Mouse (Mus musculus) midbrain, embryonic 11.5 days (tissue): ENCODE data around the gene Smdt1. TPM values are rescaled to one million over a fixed set of nuclear protein-coding genes. Genes with fewer than 3 reads are reported as not detected.

Experiments
- ATAC-seq: fragments of 200-750 bp; cut with Nextera tagmentation; 2 replicates; pipeline ENCODE4 v1.8.0; 2017; ENCODE audit warnings: moderate TSS enrichment, moderate library complexity; ENCODE audit not compliant: low FRiP score
- DNase-seq: peaks from one replicate; pipeline ENCODE4 v3.0.0; 2015; ENCODE audit warnings: low spot score; ENCODE audit errors: missing footprints
- H3K27ac ChIP-seq: fragments of 300-500 bp; sonication (generic); 2 replicates; pipeline ENCODE4 v1.5.1; 2014; ENCODE audit warnings: low read depth, low read length
- H3K27me3 ChIP-seq: fragments of 300-500 bp; sonication (generic); 2 replicates; pipeline ENCODE4 v1.6.1; 2014; ENCODE audit warnings: mild to moderate bottlenecking, low read length, moderate library complexity, mixed read lengths; ENCODE audit not compliant: control insufficient read depth, insufficient read depth
- H3K36me3 ChIP-seq: fragments of 300-500 bp; sonication (generic); 2 replicates; pipeline ENCODE4 v1.6.1; 2014; ENCODE audit warnings: mild to moderate bottlenecking, low read length, moderate library complexity, mixed read lengths; ENCODE audit not compliant: control insufficient read depth, insufficient read depth
- H3K4me1 ChIP-seq: fragments of 300-500 bp; sonication (generic); 2 replicates; pipeline ENCODE4 v1.6.1; 2014; ENCODE audit warnings: low read length; ENCODE audit not compliant: control insufficient read depth, insufficient read depth
- H3K4me2 ChIP-seq: fragments of 300-500 bp; sonication (generic); 2 replicates; pipeline ENCODE4 v1.6.1; 2014; ENCODE audit warnings: mild to moderate bottlenecking, moderate library complexity
- H3K4me3 ChIP-seq: fragments of 300-500 bp; sonication (generic); 2 replicates; pipeline ENCODE4 v1.5.1; 2014; ENCODE audit warnings: low read depth, low read length
- H3K9ac ChIP-seq: fragments of 300-500 bp; sonication (generic); 2 replicates; pipeline ENCODE4 v1.6.1; 2014; ENCODE audit warnings: low read length
- H3K9me3 ChIP-seq: fragments of 300-500 bp; sonication (generic); 2 replicates; pipeline ENCODE4 v1.6.1; 2016; ENCODE audit warnings: low read length; ENCODE audit not compliant: control insufficient read depth
- WGBS: fragments of 180-500 bp; shearing (Covaris S2); extraction: QIAGEN DNeasy Blood & Tissue Kit; methylation state at CpG from one replicate; pipeline ENCODE4 v1.1.7; 2014; 5-methylcytosine and 5-hydroxymethylcytosine counted together
- polyA plus RNA-seq: library from polyadenylated mRNA; unstranded; fragments of >200 nt; fragmentation: Nextera tagmentation; extraction: Ambion mirVana; gene quantifications from 2 replicates; pipeline ENCODE4 v1.2.1, GENCODE M21; 2014

Smdt1 gene
- polyA plus RNA-seq, 1 experiment from 2014 or later: 268 TPM

DNA sequence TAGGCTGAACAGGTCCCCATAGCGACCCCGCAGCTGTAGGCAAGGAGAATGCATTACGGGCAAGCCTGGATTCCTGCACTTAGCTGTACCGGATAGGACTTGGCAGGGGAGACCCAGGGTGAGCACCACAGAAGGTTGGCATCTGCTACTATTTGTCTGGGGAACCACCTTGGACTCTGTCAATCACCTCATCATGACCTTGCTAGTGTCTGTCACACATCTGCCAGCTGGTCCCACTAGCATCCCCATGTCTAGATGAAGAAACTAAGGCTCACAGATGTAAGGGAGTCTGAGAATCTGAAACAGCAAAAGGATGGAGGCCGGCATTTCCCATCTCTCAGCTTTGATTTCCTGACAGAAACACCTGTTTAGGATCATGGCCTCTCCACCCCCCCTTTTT, 35.7 kb downstream of the Smdt1 start:
- Histone ChIP-seq H3K9me3 (no peaks in the 10 kb centered on the region), H3K27me3 (no peaks in the 10 kb centered on the region), H3K9ac (no peak overlapping the region), H3K36me3 (no peaks in the 10 kb centered on the region), H3K4me1 (peaks cover under 1% of the 10 kb centered on the region; the same call in 1 of the 2 replicates), H3K4me2 (no peak overlapping the region), H3K4me3 (no peak overlapping the region), H3K27ac (no peak overlapping the region)
- peak; percentile 67 for DNase-seq
- ATAC-seq: no peak
- 76% methylated on average over 5 of the region's 5 CpGs for WGBS

DNA sequence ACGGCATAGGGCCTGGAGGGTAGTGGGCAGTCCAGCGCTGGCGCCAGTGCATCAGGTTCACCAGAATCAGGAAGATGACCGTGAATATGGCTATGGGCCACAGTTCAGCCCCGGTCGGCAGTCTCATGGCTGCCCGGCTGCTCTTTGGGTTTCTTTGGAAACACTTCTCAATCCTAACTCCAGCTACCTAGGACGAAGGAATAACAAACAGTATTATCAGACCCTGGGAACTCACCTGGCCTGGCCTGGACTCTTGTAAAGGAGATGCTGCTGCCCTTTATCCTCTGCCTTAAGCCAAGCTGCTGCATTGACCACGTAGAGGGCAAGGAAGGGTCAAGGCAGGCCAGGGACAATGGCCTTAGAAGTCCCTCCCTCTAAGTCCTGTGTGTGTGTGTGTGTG, 37.1 kb downstream of the Smdt1 start:
- 87% methylated on average over 9 of the region's 9 CpGs for WGBS

DNA sequence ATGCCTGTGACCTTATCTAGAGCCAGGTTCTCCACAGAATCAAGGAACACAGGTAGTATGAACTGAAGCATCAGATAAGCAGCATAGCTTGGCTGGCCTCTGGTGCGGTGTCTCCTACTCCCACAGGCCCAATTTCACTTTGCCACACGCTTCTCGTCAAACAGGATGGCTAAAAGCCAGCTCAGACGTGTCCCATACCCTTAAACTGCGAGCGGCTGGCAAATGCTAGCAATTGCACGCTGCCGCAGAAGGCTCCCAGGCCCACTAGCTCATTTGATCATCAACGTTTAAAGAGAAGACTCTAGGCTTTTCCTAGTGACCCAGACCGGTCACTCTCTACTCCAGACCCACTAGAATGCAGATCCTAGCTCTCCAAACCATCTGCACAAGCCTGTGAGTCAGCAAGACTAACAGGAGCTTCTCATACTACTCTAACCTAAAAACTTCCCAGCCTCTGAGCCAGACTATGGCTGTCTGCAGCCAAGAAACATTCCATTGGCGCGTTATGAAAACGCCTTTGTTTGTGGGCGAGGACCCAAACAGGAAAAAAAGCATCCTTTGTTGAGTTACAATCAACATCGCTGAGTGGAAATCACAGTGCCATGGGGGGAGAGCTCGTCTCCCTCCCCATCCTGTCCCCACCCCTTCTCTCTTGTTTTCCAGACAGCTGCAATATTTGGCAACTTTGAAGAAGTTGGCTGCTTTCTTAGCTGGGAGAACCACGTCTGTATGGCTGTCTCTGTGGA, 37.8 kb downstream of the Smdt1 start:
- DNase-seq (no peak), ATAC-seq (no peak)
- H3K4me3 ChIP-seq: no peak overlapping the region
- H3K4me1 ChIP-seq: peaks cover 12% of the 10 kb centered on the region
- H3K27me3 ChIP-seq: no peaks in the 10 kb centered on the region
- WGBS: 75% methylated on average over 17 of the region's 17 CpGs
- no peaks in the 10 kb centered on the region for H3K9me3 ChIP-seq
- no peaks in the 10 kb centered on the region for H3K36me3 ChIP-seq
- no peak overlapping the region for H3K4me2 ChIP-seq
- H3K9ac ChIP-seq: no peak overlapping the region
- H3K27ac ChIP-seq: no peak overlapping the region

More for the DNA sequence above, 37.1 kb downstream of the Smdt1 start:
- Histone ChIP-seq H3K27ac (no peak overlapping the region), H3K9me3 (no peaks in the 10 kb centered on the region), H3K4me2 (no peak overlapping the region), H3K4me1 (peaks cover 10% of the 10 kb centered on the region), H3K9ac (no peak overlapping the region), H3K27me3 (no peaks in the 10 kb centered on the region), H3K4me3 (no peak overlapping the region), H3K36me3 (no peaks in the 10 kb centered on the region)
- ATAC-seq (no peak), DNase-seq (peak; percentile 61)

DNA sequence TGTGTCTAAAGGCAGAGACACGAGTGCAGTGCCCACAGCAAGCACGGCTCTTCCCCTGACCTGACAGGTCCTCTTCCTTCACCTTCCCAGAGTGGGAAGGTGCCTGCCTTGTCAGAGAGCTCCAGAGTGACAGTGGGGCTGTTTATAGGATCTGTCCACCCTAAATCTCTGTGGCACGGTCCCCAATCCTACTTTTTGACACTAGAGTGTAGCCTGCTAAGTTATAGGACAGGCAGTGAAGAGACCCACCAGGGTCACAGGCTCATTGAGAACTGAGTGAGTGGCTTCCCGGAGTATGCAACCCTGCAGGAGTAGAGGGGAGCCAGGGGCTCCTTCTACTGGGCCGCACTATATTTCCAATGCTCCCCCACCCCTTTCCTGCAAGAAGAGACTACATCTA, 38.9 kb downstream of the Smdt1 start:
- Histone ChIP-seq H3K9me3 (no peaks in the 10 kb centered on the region), H3K4me1 (peaks cover 12% of the 10 kb centered on the region), H3K9ac (no peak overlapping the region), H3K27me3 (no peaks in the 10 kb centered on the region), H3K4me3 (no peak overlapping the region), H3K36me3 (no peaks in the 10 kb centered on the region), H3K4me2 (no peak overlapping the region), H3K27ac (no peak overlapping the region)
- 83% methylated on average over 5 of the region's 5 CpGs for WGBS
- ATAC-seq (no peak), DNase-seq (no peak)

DNA sequence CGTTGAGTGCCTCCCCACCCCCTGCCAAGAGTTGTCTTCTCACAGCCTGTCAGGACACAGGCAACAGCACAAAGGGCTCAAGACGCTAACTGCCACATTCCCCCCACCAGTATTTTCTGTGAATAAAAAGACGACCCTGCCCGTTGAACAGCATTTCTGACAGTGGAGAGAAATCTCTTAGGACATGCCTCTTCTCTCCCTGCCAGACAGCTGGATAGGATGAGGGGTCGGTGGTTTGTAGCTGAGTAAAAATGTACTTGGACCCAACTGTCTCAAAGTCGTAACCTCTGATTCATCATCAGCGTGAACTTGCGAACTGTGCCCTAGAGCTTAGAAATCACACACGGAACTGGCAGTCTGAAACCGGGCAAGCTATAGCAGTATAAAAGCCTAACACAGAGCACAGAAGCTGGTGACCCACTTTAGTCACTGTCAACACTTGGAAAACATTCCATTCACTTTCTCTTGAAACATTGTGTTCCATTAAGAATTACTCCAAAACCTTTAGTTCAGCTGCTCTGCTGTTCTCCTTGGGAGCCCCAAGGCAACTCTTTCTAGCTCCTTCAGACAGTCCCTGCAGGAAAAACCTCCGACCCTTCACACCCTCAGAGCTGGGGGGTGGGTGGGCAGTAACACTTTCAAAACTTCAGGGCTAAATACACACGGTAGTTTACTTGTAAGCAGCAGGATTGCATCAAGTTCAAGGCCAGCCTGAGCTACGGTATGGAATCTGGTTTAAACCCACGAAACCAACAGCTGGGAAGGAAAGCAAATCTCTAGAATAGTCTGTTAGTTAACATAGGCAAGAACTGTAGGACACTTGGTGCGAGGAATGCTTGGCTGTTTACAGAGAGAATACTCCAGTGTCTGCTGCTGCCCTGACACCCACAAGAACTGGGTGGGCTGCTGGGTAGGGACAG, 39.8 kb downstream of the Smdt1 start:
- H3K36me3 ChIP-seq: no peaks in the 10 kb centered on the region
- 64% methylated on average over 15 of the region's 15 CpGs for WGBS
- H3K9me3 ChIP-seq: no peaks in the 10 kb centered on the region
- H3K27me3 ChIP-seq: no peaks in the 10 kb centered on the region
- no peak for ATAC-seq
- peaks cover 12% of the 10 kb centered on the region for H3K4me1 ChIP-seq
- H3K4me2 ChIP-seq: no peak overlapping the region
- DNase-seq: no peak
- no peak overlapping the region for H3K9ac ChIP-seq
- H3K27ac ChIP-seq: no peak overlapping the region
- no peak overlapping the region for H3K4me3 ChIP-seq

- H3K4me1 ChIP-seq: peaks cover 12% of the 10 kb centered on the region
- H3K27me3 ChIP-seq: no peaks in the 10 kb centered on the region
- H3K9ac ChIP-seq: peak overlapping the region; percentile 45; the same call in 1 of the 2 replicates
- H3K4me2 ChIP-seq: peak overlapping the region; percentile 51
- peak overlapping the region; percentile 27; the same call in 1 of the 2 replicates for H3K4me3 ChIP-seq
- DNase-seq (no peak), ATAC-seq (peak; percentile 50)
- H3K36me3 ChIP-seq: no peaks in the 10 kb centered on the region
- H3K27ac ChIP-seq: peak overlapping the region; percentile 8; the same call in 1 of the 2 replicates
- no peaks in the 10 kb centered on the region for H3K9me3 ChIP-seq
- 15% methylated on average over 7 of the region's 7 CpGs for WGBS
Observed at GRCm38 (mm10) chr15:82379511-82379870, 40.7 kb downstream of the Smdt1 start.

DNA sequence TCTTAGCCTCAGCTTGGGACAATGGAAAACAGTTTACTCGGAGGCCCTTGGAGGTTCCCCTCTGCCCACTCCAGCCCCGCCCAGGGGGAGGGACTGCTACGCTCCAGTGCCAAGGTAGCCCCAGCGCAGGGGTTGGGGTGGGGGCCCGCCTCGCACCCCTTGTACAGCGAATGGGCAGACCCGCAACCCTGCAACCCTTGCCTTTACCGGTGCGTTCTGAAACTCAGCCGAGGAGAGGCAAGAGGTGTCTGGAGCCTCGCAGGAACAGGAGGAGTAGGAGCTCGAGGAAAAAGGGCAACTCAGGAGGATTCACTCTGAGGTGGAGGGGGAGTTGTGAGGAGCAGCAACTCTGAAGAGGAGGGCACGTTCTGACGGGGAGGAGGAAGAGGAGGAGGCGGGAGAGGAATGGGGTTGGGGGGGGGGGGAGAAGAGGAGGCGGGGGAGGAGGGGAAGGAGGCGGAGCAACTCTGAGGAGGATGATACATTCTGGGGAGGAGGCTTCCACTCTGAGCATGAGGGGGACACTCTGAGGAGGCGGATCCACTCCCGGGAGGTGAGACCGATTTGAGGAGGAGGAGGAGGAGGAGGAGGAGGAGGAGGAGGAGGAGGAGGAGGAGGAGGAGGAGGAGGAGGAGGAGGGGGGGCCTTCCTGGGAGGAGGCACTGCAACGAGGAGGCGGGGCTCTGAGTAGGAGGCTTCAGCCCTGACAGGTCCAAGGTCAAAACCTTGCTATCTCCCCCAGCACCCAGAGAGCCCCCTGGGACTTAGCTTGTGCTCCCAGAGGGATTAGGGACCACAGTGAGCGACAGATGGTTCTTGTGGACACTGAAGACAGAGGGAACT, 41.3 kb downstream of the Smdt1 start, which contains the start of gene Cyp2d22:
TSS of gene Cyp2d22 (minus strand) at position 390 of the 843 bp plus-strand sequence.
- no peaks in the 10 kb centered on the region for H3K36me3 ChIP-seq
- DNase-seq: peak; percentile 94
- peak within 1 kb of the TSS; percentile 27 for H3K4me3 ChIP-seq
- ATAC-seq: peak; percentile 85
- H3K27ac ChIP-seq: peak within 1 kb of the TSS; percentile 8; the same call in 1 of the 2 replicates
- H3K4me2 ChIP-seq: peak within 1 kb of the TSS; percentile 51
- peak within 1 kb of the TSS; percentile 45 for H3K9ac ChIP-seq
- H3K27me3 ChIP-seq: no peaks in the 10 kb centered on the region
- peaks cover 12% of the 10 kb centered on the region for H3K4me1 ChIP-seq
- H3K9me3 ChIP-seq: no peaks in the 10 kb centered on the region
- WGBS: 2% methylated on average over 18 of the region's 24 CpGs

- H3K27me3 ChIP-seq: no peaks in the 10 kb centered on the region
- H3K4me3 ChIP-seq: peak overlapping the region; percentile 27; the same call in 1 of the 2 replicates
- peak overlapping the region; percentile 51 for H3K4me2 ChIP-seq
- no peaks in the 10 kb centered on the region for H3K36me3 ChIP-seq
- ATAC-seq (no peak), DNase-seq (no peak)
- no peak overlapping the region for H3K9ac ChIP-seq
- peaks cover 12% of the 10 kb centered on the region for H3K4me1 ChIP-seq
- no peaks in the 10 kb centered on the region for H3K9me3 ChIP-seq
- WGBS: 28% methylated on average over 7 of the region's 7 CpGs
- H3K27ac ChIP-seq: no peak overlapping the region
Observed at GRCm38 (mm10) chr15:82380714-82381062, 41.9 kb downstream of the Smdt1 start.
